Mouse (Mus musculus) spleen, adult 2 months (tissue): ENCODE measurements around the gene Plekha5.
"Not testable (repeated sequence)": the region's sequence is repeated elsewhere in the genome, so short reads cannot be mapped to it uniquely, and the experiment has no call there.

ENCODE experiments used
- CTCF ChIP-seq: fragments of 200-500 bp; IDR thresholded peaks from 2 replicates; pipeline ENCODE4 v1.5.1; 2011; ENCODE audit warnings: mild to moderate bottlenecking, inconsistent platforms; ENCODE audit not compliant: insufficient read depth, insufficient read length, insufficient replicate concordance; ENCODE audit errors: extremely low read depth
- POLR2A ChIP-seq: fragments of 200-500 bp; IDR thresholded peaks from 2 replicates; pipeline ENCODE4 v1.6.1; 2011; ENCODE audit warnings: low read depth, low read length, inconsistent platforms

DNA sequence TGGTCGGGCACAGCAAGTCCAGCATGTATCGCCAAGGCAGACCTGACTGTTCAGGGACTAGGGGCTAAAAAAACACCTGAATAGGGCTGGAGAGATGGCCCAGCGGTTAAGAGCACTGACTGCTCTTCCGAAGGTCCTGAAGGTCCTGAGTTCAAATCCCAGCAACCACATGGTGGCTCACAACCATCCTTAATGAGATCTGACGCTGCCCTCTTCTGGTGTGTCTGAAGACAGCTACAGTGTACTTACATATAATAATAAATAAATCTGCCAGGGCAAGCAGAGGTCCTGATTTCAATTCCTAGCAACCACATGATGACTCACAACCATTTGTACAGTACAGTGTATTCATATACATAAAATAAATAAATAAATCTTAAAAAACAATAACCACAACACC lies 181.3 kb downstream of the Plekha5 start:
- TF ChIP-seq CTCF, POLR2A: not testable (repeated sequence)
